Mouse (Mus musculus) lung, adult 10 weeks (tissue): ENCODE results near the gene Guf1. TPM values are rescaled to one million over a fixed set of nuclear protein-coding genes. Genes with fewer than 3 reads are reported as not detected.

Experiments
- polyA plus RNA-seq: library from polyadenylated mRNA; stranded (reverse); fragments of 350-450 nt; fragmentation: Illumina TruSeq; extraction: RNeasy Lipid Tissue Mini Kit (QIAGEN cat#74804); gene quantifications from one replicate; pipeline ENCODE4 v1.2.3, GENCODE M21; 2014; ENCODE audit warnings: low read depth, low replicate concordance; ENCODE audit not compliant: insufficient read depth

Guf1 gene
- polyA plus RNA-seq: 6.9 TPM

DNA sequence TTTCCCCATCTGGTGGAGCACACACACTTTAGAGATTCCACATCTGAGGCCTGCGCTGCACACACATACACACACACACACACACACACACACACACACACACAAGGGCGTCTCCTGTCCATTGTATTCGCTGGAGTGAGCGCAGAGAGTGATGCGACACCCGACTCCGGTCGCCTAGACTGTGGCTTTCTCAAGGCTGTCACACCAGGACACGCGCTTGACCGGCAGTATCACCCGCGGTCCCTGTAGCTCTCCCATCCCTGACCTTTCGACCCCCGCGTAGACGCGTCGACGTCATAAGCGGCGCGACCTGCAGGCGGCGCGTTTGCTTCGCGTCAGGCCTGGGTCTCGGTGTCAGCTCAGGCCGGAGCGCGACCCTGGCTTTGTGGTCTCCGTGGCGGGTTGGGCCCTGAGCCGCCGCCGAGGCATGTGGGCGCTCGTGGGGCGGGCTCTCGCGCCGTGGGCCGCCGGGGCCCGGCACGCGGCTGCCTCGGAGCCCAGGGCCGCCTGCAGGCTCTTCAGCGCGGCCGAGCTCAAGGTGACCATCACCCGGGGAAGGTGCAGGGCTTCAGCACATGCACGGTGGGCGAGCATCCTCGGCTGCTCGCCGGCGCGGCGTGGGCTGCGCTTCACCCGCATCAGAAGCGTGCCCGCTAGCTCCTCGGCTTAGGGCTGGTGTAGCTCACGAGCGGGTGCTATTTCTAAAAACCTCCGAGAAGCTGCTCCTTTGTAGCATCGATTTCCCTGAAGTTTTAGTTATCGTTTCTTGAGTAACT lies at the start of gene Guf1:
Gene Guf1, plus strand, starts transcription at position 296 of the 776 bp plus-strand sequence.

DNA sequence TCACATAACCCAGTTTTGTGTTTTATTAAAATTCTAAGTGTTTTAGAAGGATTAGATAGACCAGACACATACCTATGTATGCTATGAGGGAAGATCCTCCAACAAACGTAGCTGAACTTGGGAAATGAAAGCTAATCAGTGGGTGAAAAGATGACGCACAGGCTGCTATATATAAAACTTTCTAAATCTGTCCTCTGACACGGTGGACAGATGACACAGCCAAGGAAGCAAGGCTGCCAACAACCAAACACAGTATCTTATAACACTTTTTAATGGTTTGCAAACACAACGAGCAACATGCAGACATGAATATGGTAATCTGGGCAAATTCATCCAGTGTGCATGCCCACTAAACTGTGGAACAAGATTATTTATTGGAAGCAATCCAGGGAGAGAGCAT lies 14.2 kb upstream of the Guf1 start, which contains the start of gene Yipf7:
Gene Yipf7, minus strand, starts transcription at position 160 of the 400 bp plus-strand sequence.

DNA sequence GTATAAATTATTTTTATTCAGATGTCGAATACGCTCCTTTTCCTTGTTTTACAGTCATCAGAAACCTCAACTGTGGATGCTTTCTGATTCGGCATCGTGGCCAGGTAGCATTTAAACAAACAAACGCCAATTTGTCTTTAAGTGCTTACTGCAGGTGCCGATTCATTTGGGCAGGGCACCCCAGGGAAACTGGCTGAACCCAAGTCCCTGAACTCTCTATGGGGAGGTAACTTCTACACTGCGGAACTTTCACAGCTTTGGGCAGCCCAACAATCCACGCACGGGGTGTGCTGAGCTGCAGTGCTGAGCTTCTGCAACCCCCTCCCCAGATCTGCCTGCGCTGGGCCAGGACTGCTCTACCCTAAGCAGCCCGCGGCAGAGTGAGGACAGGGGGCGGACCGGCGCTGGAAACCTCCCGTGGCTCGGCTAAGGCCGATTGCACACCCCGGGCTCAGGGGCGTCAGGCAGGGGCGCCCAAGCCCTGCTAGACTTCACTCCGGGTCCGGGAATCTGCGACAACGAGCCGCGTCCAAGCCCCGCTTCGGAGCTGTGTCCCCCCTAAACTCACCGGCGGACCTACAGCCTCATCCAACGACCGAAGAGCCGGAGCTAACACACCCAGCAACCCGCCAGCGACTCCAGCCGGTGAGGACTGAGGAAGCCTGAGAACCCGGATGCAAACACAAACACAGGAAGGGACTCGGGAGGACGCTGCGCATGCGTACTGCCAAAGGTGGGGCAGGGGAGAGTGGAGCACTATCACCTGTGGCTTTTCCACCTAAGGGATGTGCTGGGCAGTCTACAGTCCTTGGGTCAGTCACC lies 35.1 kb downstream of the Guf1 start, which contains the start of gene Gnpda2:
Gene Gnpda2, minus strand, starts transcription at position 701 of the 822 bp plus-strand sequence.

Other genes starting within 250 kb of the Guf1 start
- 1.3 TPM for gene Kctd8, start 215.2 kb upstream of the Guf1 start, polyA plus RNA-seq
- gene Yipf7, start 14.3 kb upstream of the Guf1 start, polyA plus RNA-seq: 2.2 TPM
- gene Gnpda2, start 35.4 kb downstream of the Guf1 start, polyA plus RNA-seq: 17.8 TPM